Mouse (Mus musculus) kidney, postnatal 10 days (tissue): Measurements from ENCODE around the gene Jak2.

ENCODE experiments used
- DNase-seq: peaks from one replicate; pipeline ENCODE4 v3.0.0; 2021; ENCODE audit warnings: mixed read lengths

Gene Jak2

DNA sequence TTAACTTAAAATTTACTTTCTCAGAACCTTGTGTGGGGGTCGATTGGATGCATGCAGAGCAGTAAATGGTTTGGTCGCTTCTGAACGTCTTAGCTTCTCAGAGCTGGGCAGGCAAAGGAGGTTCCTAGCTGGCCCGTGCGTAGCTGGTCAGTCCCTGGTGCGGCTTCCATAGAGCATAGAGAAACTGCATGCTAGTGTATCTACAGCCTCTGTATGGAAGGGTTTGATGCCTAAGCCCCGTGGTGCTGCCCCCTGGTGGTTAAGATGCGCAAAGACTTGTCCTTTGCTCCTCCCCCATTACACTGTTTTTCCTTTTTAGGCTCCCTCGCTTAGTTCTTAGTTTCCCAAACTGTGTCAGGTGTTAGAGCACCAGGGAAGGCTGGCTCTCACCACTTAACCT lies 2.1 kb downstream of the Jak2 start:
- DNase-seq, result peak; percentile 91

DNA sequence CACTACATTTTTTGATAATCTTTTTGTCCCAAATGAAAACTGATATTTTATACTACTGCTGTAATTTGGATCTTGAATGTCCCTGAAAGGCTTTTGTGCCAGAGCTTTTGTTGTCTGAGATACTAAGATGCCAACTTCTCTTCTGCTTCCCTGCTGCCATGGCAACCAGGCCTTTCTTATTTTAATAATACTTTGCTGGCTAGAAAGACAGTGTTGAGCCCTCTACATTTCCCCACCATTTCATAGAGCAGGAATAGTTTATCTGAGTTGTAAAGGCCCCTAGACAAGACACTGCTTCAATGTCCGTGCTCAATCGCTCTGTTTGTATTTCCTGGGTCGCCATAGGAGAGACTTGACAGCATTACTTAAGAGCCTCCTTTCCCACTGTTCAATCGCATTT lies 3.0 kb downstream of the Jak2 start:
- DNase-seq, result no peak

DNA sequence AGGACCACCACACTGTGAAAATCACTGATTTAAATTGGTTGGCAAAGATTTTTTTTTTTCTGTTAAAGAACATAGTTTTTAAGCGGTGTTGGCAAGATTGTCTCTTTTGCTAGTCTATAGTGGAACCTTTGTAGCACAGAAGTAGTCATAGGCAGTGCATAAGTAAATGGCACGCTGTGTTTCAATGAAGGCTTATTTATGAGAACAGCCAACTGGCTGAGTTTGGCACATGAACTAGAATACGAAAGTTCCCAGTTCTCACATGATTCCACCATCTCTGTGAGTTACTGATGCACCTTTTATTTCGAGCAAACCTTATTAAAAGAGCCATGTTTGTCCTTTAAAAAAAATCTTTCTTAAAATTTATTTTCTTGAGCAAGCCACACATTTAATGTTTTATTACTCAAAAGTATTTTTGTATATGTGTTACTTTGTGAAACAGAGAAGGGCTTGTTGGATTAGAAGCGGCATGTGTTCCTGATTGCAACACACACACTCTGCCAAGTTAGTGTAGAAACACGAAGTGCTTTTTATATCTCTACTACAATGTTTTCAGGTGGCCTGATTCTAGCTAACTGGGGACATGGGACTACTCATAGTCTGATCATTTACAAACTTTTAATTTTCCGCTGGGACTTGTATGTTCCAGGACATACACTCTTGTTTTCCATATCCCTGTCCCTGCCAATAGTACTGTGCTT lies 3.8 kb downstream of the Jak2 start:
- DNase-seq, result no peak

DNA sequence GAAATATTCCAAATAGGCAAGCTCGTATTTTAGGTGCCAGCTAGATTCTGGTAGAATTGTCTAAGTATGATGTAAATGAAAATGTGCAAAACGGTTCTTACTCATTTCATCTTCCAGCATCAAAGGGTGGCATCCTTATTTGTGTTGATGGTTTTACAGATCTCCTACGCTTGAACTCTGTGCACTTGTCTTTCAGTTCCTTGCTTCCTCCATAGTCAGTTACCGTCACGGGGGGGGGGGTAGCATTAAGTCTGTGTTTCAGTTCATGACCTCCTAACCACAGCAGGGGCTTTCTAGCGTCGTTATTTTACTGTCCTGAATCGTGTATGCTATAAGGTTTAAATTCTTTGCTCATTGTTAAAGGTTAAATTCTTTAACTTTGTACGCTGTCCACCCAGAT lies 10.0 kb downstream of the Jak2 start:
- DNase-seq, result no peak

DNA sequence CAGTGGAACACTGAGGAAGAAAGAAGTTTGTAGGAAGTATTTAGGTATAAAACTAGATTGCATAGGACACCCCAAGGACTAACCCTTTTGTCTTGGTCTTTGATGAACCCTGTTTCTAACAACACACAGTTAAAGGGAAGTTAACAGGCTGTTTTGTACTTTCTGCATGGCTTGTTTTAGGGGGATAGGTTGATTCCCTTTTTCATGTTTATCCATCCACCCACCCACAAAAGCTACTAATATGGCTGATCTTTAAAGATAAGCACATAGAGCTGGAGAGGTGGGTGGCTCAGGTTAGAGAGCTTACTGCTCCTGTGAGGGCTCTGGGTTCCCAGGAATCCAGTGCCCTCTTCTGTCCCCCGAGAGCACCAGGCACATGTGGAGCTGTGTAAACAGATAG lies 11.9 kb downstream of the Jak2 start:
- DNase-seq, result no peak

DNA sequence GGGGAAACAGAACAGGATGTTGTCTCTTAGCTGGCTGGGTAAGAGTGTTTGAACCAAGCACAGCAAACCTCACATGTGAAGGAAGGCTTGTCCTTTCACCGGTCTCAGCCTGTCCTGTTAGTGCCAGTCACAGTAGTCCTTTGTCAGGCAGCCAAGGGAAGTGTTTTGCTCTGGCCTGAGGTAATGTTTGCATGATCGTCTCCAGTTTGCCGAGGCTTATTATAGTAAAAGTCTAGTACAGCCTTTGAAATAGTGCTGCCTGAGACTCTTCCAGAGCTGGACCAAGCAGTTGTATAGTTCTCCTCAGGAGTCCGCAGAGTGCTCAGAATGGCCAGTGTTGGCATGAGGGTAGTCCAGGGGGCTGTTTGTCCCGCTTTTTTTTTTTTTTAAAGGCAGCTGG lies 13.9 kb downstream of the Jak2 start:
- DNase-seq, result peak; percentile 37

DNA sequence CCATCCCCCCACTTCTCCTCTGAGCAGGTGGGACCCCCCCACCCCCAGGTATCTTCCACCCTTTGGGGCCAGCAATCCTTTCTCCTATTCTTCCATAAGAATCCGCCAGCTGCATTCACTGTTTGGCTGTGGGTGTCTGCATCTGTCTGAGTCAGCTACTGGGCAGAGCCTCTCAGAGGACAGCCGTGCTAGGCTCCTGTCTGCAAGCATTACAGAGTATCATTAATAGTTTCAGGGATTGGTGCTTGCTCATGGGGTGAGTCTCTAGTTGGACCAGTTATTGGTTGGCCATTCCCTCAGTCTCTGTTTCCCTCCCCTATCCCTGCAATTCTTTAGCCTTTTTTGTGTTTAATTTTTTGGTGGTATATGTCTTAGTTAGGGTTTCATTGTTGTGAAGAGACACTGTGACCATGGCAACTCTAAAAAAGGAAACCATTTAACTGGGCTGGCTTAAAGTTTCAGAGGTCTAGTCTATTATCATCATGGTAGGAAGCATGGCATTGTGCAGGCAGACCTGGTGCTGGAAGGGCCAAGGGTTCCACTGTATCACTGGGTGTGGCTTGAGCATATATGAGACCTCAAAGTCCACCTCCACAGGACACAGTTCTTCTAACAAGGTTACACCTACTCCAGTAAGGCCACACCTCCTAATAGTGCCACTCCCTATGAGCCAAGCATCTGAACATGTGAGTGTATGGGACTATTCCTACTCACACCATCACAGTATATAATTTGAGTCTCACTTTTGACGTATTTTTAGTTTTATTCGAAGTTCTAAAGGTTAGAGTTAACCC lies 15.6 kb downstream of the Jak2 start:
- DNase-seq, result no peak

DNA sequence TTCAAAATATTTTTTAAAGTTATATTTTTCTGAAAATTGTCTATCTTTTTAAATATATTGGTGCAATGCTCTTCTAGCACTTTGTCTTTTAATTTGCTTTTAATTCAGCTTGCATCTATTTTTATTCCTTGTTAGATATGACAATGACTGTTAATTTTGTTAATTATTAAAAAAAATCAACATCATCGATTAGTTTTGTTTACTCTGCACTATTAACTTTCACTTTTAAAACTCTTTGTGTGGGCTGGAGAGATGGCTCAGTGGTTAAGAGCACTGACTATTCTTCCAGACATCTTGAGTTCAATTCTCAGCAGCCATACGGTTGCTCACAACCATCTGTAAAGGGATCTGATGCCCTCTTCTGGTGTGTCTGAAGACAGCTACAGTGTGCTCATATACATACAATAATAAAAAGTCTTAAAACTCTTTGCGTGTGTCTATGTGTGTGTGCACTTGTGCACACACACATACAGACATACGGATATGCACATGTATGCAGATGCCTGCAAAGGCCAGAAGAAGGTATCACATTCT lies 17.2 kb downstream of the Jak2 start:
- no peak for DNase-seq

DNA sequence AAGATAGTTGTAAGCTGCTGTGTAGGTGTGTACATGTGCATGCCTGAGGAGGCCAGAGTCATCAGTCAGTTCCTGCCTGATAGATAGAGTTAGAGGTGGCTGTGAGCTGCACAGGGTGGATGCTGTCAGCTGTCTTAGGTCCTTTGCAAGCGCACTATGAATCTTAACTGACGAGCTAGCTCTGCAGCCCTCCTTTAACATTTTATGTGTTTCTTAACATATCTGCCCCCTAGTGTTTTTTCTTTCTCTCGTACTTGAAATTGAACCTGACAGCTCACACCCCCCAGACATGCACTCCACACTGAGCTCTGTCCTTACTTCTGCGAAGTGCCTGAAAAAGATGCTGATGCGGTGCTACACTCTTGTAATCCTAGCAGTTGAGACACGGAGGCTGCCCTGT lies 18.6 kb downstream of the Jak2 start:
- no peak for DNase-seq

DNA sequence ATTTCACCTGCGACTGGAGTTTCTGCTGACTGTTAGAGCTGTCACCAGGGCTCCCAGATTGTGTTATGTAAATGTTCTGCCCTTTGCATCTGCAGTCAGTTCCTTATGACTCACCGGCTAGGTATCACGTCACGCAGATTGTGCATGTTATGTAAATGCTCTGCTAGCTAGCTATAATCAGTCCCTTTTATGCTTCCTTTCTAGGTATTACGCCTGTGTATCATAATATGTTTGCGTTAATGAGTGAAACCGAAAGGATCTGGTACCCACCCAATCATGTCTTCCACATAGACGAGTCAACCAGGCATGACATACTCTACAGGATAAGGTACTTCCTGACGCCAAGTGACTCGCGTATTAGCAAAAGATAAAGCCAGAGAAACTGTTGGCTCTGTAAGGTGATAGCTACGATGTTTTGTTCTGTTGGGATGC lies 19.5 kb downstream of the Jak2 start:
- DNase-seq, result no peak

DNA sequence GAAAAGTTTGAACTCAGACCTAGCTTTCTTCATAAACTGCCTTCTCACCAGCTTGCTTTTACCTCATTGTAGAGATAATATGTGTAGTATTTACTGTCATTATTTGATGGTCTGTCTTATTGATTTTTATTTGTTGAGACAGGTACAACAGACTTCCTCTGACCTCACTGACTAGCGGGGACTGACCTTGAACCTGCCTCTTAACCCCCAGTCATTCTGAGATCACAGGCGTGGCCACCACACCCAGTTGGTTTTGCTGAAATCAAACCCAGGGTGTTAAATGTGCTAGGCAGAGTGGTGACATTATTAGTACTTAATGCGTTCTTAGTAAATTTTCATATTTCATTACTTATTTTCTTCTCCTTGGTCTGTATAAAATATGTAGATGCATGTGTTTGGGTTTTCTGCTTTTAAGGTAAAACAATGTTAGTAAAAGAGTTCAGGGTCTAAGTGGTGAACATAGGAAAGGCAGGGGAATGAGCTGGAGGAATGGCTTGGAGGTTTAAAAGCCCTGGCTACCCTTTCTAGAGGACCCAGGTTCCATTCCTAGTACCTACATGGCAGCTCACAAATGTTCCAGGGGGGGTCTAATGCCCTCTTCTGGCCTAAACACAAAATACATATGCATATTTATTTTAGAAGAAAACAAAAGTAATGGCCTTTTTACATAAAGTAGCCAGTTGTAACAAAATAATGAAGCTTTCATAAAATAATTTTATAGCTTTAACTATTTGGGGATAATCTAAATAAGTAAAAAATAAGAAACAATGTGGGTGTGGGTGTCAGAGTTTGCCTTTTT lies 20.6 kb downstream of the Jak2 start:
- DNase-seq, result no peak

DNA sequence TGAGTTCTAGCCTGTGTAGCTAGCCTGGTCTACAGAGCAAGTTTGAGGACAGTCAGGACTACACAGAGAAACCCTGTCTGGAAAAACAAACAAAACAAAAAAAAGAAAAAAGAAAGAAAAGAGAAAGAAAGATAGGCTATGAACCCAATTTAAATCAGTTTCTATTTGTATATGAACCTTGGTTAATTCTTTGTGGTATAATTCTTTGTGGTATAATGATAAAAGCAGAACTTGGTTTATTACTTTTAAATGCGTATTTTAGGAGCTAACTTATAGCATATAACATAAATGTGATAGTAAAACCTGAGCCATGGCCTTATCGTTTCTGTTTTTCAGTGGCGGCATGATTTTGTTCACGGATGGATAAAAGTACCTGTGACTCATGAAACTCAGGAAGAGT lies 24.8 kb downstream of the Jak2 start:
- DNase-seq, result no peak

DNA sequence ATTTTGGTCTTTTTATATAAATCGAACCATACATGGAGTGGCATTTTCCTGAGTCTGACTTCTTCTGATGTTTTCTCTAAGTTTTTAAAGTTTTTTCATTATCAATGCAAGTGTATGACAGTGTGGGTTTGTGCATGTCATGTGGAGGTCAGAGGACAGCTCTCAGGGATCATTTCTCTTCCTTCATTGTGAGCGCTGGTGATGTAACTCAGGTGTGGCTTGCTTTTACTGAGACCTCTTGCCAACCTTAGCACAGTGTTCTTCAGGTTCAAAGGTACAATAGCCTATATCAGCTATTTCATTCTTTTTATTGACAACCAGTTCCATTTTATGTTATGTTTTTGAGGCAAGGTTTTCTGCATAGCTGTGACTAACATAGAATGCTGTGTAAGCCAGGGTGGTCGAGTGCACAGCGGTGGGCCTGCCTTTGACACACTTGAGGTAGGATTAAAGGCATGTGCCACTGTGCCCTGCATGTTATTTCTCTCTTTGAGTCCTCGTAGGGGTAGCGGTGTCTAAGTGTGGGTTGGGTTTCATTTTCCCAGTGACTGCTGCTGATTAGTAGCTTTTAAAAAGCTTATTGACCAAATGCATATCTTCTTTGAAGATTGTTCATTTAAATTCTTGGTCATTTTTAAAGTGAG lies 27.4 kb downstream of the Jak2 start:
- DNase-seq, result no peak

DNA sequence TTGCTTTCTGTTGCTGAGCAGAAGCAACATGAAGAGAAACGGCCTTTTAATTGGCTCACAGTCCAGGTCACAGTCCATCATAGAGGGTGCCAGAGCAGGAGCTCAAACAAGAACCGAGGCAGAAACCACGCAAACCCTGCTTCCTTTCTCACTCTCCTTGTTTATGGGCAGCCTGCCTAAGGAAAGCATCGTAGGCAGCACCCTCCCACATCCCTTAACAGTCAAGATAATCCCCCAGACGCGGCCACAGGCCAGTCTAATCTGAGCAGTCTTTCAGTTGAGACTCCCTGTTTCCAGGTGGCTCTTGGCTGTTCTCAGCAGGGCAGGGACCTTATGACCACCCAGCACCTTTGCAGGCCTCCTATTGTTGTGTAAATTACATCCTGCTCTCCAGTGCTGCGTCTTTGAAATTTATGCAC lies 33.8 kb downstream of the Jak2 start:
- no peak for DNase-seq

DNA sequence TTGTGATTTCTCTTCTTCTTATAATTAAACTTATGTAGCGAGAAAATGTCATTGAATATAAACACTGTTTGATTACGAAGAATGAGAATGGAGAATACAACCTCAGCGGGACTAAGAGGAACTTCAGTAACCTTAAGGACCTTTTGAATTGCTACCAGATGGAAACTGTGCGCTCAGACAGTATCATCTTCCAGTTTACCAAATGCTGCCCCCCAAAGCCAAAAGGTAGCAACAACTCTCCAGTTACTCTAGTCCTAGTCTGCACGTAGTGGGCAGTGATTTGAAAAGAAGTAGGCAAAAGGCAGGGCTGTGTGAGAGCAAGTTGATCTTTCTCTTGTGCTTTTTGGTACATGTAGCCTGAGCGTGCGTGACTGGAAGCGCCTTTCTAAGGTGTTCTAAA lies 36.2 kb downstream of the Jak2 start:
- DNase-seq, result no peak

DNA sequence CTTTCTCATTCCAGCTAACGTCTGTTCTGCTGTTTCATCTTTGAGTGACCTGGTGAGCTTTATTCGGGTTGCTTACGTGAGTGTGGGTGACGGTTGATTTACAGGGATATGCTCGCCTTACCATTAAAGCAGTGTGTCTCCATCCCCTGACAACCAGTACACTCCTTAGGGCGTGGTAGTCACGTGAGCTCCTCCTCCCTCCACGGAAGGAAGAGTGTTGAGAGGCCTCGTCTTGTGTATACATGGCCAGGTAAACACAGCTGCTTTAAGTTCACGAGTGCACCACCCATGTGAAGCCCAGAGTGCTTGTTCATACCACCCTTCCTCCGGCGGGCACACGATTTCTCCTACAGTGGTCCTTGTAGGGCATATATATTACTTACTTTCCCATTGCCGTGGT lies 39.9 kb downstream of the Jak2 start:
- no peak for DNase-seq

DNA sequence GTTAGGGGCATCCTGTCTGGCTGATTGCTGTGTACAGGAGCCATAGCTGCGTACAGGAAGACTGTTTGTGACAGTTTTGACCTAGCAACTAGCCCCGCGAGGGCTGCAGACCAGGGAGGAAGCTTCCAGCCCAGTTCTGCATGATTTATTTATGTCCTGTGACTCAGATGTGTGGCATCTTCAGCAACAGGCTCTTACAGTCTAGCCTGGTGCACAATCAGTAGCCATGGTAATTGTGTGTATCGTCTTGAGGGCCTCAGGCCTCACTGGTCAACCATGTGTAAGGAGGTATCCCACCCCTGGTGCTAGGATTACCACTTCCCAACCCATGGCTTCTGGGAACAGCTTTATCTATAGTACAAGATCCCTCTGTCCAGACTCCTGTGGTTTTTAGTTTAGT lies 40.9 kb downstream of the Jak2 start:
- DNase-seq, result no peak

DNA sequence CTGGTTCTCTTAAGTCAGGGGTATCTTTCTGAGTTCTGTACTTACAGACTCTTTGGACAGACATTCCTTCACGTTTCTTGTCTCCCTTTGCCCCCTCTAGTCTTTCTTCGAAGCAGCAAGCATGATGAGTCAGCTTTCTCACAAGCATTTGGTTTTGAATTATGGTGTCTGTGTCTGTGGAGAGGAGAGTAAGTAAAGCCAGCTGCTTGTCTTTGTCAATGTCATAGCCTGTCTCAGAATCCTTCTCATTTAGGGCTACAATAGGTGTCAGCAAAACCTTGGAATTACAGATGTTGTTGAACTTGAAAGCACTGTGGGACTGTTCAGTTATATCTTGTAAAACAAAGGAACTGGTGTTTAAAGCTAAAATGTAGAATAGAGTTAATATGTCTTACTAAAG lies 43.1 kb downstream of the Jak2 start:
- DNase-seq, result no peak

DNA sequence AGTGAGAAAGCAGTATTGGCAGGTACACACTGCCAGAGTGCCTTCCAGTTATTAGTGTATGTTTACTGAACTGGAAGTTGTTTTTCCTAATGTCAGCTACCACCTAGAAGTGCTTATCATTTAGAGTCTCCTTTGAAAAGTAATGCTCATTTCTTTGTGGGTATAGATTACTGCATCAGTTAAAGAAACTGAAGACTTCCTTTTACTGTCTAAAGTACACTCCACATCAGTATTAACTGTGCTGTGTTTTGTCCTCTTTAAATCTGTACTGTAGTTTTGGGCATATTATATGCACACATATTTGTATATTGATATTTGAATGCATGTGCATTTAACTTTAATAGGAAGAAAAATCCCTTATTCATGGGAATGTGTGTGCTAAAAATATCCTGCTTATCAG lies 44.5 kb downstream of the Jak2 start:
- DNase-seq, result no peak

DNA sequence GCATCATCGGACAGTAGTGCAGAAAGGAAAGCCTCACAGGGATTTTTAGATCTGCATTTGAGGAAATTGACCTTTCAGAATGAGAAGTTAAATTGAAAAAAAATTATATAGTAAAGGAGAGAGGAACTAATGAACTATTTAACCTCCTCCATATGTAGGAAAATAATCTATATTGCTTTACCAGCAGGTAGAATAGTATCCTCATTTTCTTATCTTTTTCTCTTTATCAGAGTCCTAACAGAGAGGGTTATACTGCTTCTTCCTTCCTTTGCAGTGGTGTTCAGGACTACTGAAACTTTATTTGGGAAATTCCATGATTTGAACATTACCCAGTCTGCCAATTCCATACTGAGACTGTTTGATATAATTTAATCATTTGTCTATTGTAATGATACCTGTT lies 45.7 kb downstream of the Jak2 start:
- no peak for DNase-seq

DNA sequence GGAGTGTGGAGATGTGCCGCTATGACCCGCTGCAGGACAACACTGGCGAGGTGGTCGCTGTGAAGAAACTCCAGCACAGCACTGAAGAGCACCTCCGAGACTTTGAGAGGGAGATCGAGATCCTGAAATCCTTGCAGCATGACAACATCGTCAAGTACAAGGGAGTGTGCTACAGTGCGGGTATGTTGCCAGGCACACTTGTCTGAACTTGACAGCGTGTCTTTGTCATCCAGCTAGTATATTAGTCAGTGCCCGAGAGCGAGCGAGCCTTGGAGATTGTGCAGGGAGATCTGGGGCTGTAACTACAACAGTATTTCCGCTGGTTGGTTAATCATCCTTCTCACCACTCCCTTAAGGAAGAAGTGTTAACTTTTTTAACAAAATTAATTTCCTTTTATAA lies 49.3 kb downstream of the Jak2 start:
- DNase-seq, result no peak

DNA sequence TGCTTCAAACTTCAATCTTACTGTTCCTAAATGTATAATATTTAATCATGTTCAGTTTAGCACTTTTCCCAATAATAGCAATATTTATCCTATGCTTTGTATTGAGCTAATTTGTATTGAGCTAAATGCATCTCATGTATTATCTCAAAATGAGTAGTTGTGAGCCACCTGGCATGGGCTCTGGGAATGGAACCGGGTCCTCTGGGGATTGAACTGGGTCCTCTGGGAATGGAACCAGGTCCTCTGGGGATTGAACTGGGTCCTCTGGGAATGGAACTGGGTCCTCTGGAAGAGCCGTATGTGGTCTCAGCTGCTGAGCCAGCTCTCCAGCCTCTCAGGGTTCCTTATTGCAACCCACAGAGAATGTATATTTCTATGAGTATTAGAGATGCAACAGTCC lies 50.5 kb downstream of the Jak2 start:
- no peak for DNase-seq

DNA sequence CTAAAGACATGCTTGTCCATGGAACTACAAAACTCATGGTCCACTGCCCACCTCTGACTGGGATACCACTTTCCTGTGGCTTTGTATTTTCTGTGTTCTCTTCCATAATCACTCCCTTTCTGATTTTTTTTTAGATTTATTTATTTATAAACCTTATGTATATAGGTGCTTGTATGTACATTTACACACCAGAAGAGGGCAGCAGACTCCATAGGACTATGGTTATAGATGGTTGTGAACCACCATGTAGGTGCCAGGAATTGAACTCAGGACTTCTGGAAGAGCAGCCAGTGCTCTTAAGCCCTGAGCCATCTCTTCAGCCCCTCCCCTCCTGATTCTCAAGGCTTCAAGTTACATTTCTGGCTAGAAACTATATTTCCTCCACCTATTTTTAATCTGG lies 57.2 kb downstream of the Jak2 start:
- DNase-seq, result no peak
